Comparison of ENCODE assay signal across 31 mouse cellular contexts in the genomic region with DNA sequence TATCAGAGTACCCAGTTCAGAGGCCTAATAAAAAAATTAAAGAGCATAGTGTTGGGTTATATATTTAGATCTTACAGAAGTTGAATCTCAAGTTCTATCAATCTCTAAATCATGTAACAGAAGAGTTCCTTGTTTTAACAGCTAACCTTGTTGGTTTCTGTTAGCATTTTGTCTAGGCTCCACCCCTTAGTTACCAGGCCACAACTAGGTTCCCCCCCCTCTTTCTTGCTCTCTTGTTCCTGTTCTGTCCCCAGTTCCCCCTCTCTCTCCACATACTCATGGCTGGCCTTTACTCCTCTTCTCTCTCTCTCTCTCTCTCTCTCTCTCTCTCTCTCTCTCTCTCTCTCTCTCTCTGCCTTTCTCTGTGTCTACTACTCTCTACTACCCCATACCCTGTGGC. TPM values are rescaled to one million over a fixed set of nuclear protein-coding genes. Genes with fewer than 3 reads are reported as not detected.
DNase-seq lines count a peak whose midpoint lies in the region; ATAC-seq and TF ChIP-seq lines count a peak whose summit lies in the region.
"Had no signal": no experiment of that assay in that cellular context is flagged by ENCODE, and none has a peak within 500 bp of the region (broad histone marks: within the 10 kb centered on the region; RNA-seq: fewer than 3 reads in every experiment).

No protein-coding gene starts in this region.

- H3K27ac ChIP-seq in MEL (ENCODE audit: control insufficient read depth, low read depth, low read length), result no peak overlapping the region
- H3K27ac ChIP-seq: embryonic facial prominence, embryonic 12.5 days; heart, embryonic 10.5 days; heart, embryonic 15.5 days; hindbrain, embryonic 13.5 days; limb, embryonic 13.5 days; liver, embryonic 13.5 days; midbrain, embryonic 12.5 days; neural tube, embryonic 13.5 days had no signal

- TF ChIP-seq POLR2A in MEL (IDR thresholded peaks at IDR 0.05; ENCODE audit: control insufficient read depth in 1 of 2, insufficient read depth in 1 of 2, low read depth in 1 of 2, low read length in 2 of 2, poor library complexity in 1 of 2), result no peak

- TF ChIP-seq RAD21 in MEL (IDR thresholded peaks at IDR 0.05; ENCODE audit: low read depth, low read length), result no peak

- intact Hi-C loops in heart, postnatal 10 days (cut with DNase I), result no loop called here

- H3K79me2 ChIP-seq in MEL (ENCODE audit: control insufficient read depth, insufficient read depth, low read length, poor library complexity), result no peaks in the 10 kb centered on the region

- no peaks in the 10 kb centered on the region for H3K9me3 ChIP-seq in MEL (replicated peaks; ENCODE audit: insufficient read depth, low read length)
- H3K9me3 ChIP-seq: embryonic facial prominence, embryonic 12.5 days; heart, embryonic 10.5 days; heart, embryonic 15.5 days; hindbrain, embryonic 13.5 days; limb, embryonic 13.5 days; liver, embryonic 13.5 days; megakaryocyte, embryonic 14.5 days; midbrain, embryonic 12.5 days; neural tube, embryonic 13.5 days had no signal

- ATAC-seq in granulocyte monocyte progenitor cell, adult 5-6 weeks (replicated peaks; ENCODE audit: poor library complexity, severe bottlenecking), result peak; percentile 86
- ATAC-seq in monocyte, adult 5-6 weeks (replicated peaks; ENCODE audit: insufficient number of reproducible peaks, low FRiP score, low TSS enrichment, poor library complexity, severe bottlenecking), result peak; percentile 76
- ATAC-seq: forebrain, embryonic 14.5 days; intestine, postnatal 0 days; Patski had no signal

- DNase-seq in 416B (ENCODE audit: low read depth) (peak; percentile 37), MEL (ENCODE audit: low read depth, low spot score) (peak; percentile 67)
- no peak for DNase-seq in left cerebral cortex, adult 9 months (ENCODE audit: low spot score in 2 of 2)
- no peak for DNase-seq in heart, postnatal 10 days
- no peak for DNase-seq in adrenal gland, postnatal 25 days
- DNase-seq: adrenal gland, postnatal 36 days; cerebellum, adult 8-10 months; cerebellum, postnatal 25 days; heart, postnatal 36 days; kidney, adult 9 months; kidney, postnatal 10 days; layer of hippocampus, adult 9-11 months; liver, embryonic 13.5 days; lung, adult 18-20 months; lung, postnatal 14 days; right cerebral cortex, postnatal 14 days; thymus, postnatal 14 days had no signal

- peaks cover 0 to 6% of the 10 kb centered on the region in 2 experiments; a peak in 2 of 4 replicates for H3K4me1 ChIP-seq in MEL (ENCODE audit: control insufficient read depth in 1 of 2, insufficient read depth in 2 of 2, low read length in 2 of 2)
- H3K4me1 ChIP-seq: embryonic facial prominence, embryonic 12.5 days; hindbrain, embryonic 13.5 days; limb, embryonic 13.5 days; liver, embryonic 13.5 days; midbrain, embryonic 12.5 days; neural tube, embryonic 13.5 days had no signal

- H3K27me3 ChIP-seq in MEL (ENCODE audit: control insufficient read depth in 1 of 2, insufficient read depth in 2 of 2, low read length in 2 of 2), result no peaks in the 10 kb centered on the region; a peak in 1 of 4 replicates
- H3K27me3 ChIP-seq: CH12.LX; embryonic facial prominence, embryonic 12.5 days; heart, embryonic 15.5 days; hindbrain, embryonic 13.5 days; limb, embryonic 13.5 days; liver, embryonic 13.5 days; megakaryocyte, embryonic 14.5 days; midbrain, embryonic 12.5 days; neural tube, embryonic 13.5 days; Patski had no signal

- H3K9ac ChIP-seq in MEL (ENCODE audit: control insufficient read depth, low read depth, low read length, poor library complexity, severe bottlenecking), result no peak overlapping the region
- H3K9ac ChIP-seq: embryonic facial prominence, embryonic 12.5 days; heart, embryonic 15.5 days; hindbrain, embryonic 13.5 days; limb, embryonic 13.5 days; liver, embryonic 13.5 days; midbrain, embryonic 12.5 days; neural tube, embryonic 13.5 days had no signal

- TF ChIP-seq CTCF in MEL (IDR thresholded peaks at IDR 0.05 in 2 of 3, conservative IDR thresholded peaks at IDR 0.05 in 1 of 3; ENCODE audit: control insufficient read depth in 1 of 3, insufficient read depth in 1 of 3, low read depth in 2 of 3, low read length in 3 of 3, poor library complexity in 1 of 3, severe bottlenecking in 1 of 3), result no peak

- H3K4me3 ChIP-seq in MEL (ENCODE audit: control insufficient read depth in 1 of 2, insufficient read depth in 1 of 2, low read depth in 2 of 2, low read length in 2 of 2), result no peak overlapping the region
- H3K4me3 ChIP-seq: embryonic facial prominence, embryonic 12.5 days; heart, embryonic 10.5 days; heart, embryonic 15.5 days; hindbrain, embryonic 13.5 days; limb, embryonic 13.5 days; liver, embryonic 13.5 days; megakaryocyte, embryonic 14.5 days; midbrain, embryonic 12.5 days; neural tube, embryonic 13.5 days had no signal

- TF ChIP-seq EP300 in MEL (IDR thresholded peaks at IDR 0.05; ENCODE audit: low read depth in 1 of 2, low read length in 2 of 2), result no peak

- H3K36me3 ChIP-seq in MEL (ENCODE audit: control insufficient read depth in 1 of 2, insufficient read depth in 2 of 2, low read length in 2 of 2), result no peaks in the 10 kb centered on the region; a peak in 1 of 4 replicates
- H3K36me3 ChIP-seq: embryonic facial prominence, embryonic 12.5 days; heart, embryonic 10.5 days; heart, embryonic 15.5 days; hindbrain, embryonic 13.5 days; limb, embryonic 13.5 days; liver, embryonic 13.5 days; midbrain, embryonic 12.5 days; neural tube, embryonic 13.5 days had no signal

TF ChIP-seq in MEL, 35 proteins besides CTCF, POLR2A, EP300 and RAD21:
- TF ChIP-seq E2F4 (IDR thresholded peaks at IDR 0.05; ENCODE audit: borderline replicate concordance, low read depth, low read length) (no peak), GATA1 (IDR thresholded peaks at IDR 0.05; ENCODE audit: low read depth, low read length) (no peak), NRF1 (IDR thresholded peaks at IDR 0.05; ENCODE audit: insufficient read depth, low read depth, low read length, poor library complexity, severe bottlenecking) (no peak), USF2 (IDR thresholded peaks at IDR 0.05; ENCODE audit: borderline replicate concordance in 1 of 2, insufficient read depth in 1 of 2, low read depth in 1 of 2, low read length in 2 of 2) (no peak), CHD1 (IDR thresholded peaks at IDR 0.05; ENCODE audit: low read depth, low read length) (no peak), SIN3A (IDR thresholded peaks at IDR 0.05; ENCODE audit: low read length) (no peak), MAZ (IDR thresholded peaks at IDR 0.05; ENCODE audit: low read depth, low read length) (no peak), JUND (IDR thresholded peaks at IDR 0.05; ENCODE audit: low read depth, low read length) (no peak), ETS1 (IDR thresholded peaks at IDR 0.05; ENCODE audit: low read depth, low read length) (no peak), ZMIZ1 (IDR thresholded peaks at IDR 0.05; ENCODE audit: low read depth, low read length) (no peak), TBP (IDR thresholded peaks at IDR 0.05; ENCODE audit: low read depth, low read length) (no peak), MYB (IDR thresholded peaks at IDR 0.05; ENCODE audit: low read depth, low read length) (no peak), ZC3H11A (IDR thresholded peaks at IDR 0.05; ENCODE audit: low read depth, low read length) (no peak)

RNA-seq across cellular contexts. Expression of gene Ugp2, which starts 53.3 kb away (rescaled TPM):
- 5.8 and 5.9 TPM in 2 replicates for total RNA-seq in MEL (2012; rRNA removed)
- 1 to 10 TPM in 1 of 2 experiments, not detected in 1; 6.3 TPM for polyA plus RNA-seq in MEL (2012; ENCODE audit: insufficient read depth in 1 of 2, insufficient read length in 2 of 2, low read depth in 1 of 2, low replicate concordance in 2 of 2, missing spikeins in 1 of 2)
- total RNA-seq in granulocyte monocyte progenitor cell, adult 5-6 weeks (2014; fragmentation: Nextera tagmentation), result 34.3 and 48.5 TPM in 2 replicates
- 49.3 and 67.1 TPM in 2 replicates for total RNA-seq in granulocyte monocyte progenitor cell, adult 5-6 weeks (2017)
- total RNA-seq in monocyte, adult 5-6 weeks (2017), result 92.6 to 118 TPM (median 102 TPM) in 3 replicates
- total RNA-seq in heart, postnatal 10 days (2021), result 100 to 1,000 TPM; 187 to 190 TPM
- 84.2 and 86.7 TPM in 2 replicates for total RNA-seq in adrenal gland, postnatal 25 days (2021)

Comparison
In these comparisons a context has a peak if more than half of its experiments do, and no peak if none do; other contexts are left out.
1. DNase-seq: peak in 416B (single experiment) and MEL (single experiment); none in left cerebral cortex, adult 9 months (0 of 2), heart, postnatal 10 days (0 of 2) and adrenal gland, postnatal 25 days (single experiment).